Mouse (Mus musculus) small intestine, adult 2 months (tissue): ENCODE measurements at regions not wholly inside any gene's neighbourhood (a gene's known extent, or its start where the extent isn't known, plus 50 kb on each side); places are given as distances from the start of the nearest gene placed in this dataset.

ENCODE experiments used
- H3K27ac ChIP-seq: fragments of 200-500 bp; 2 replicates; pipeline ENCODE4 v1.5.1; 2012; ENCODE audit warnings: low read depth, low read length, control low read depth, inconsistent platforms; ENCODE audit not compliant: insufficient read depth
- H3K27me3 ChIP-seq: fragments of 200-500 bp; 2 replicates; pipeline ENCODE4 v1.6.1; 2012; ENCODE audit warnings: mild to moderate bottlenecking, moderate library complexity, low read length, inconsistent platforms; ENCODE audit not compliant: control insufficient read depth, insufficient read depth
- H3K36me3 ChIP-seq: fragments of 200-500 bp; 2 replicates; pipeline ENCODE4 v1.6.1; 2012; ENCODE audit warnings: mild to moderate bottlenecking, low read length, control low read depth, inconsistent platforms; ENCODE audit not compliant: control insufficient read depth, insufficient read depth
- H3K4me1 ChIP-seq: fragments of 200-500 bp; 2 replicates; pipeline ENCODE4 v1.6.1; 2012; ENCODE audit warnings: low read length, inconsistent platforms, mixed read lengths; ENCODE audit not compliant: control insufficient read depth, insufficient read depth, insufficient read length
- H3K4me3 ChIP-seq: fragments of 200-500 bp; 2 replicates; pipeline ENCODE4 v1.5.1; 2012; ENCODE audit warnings: low read depth, mild to moderate bottlenecking, control low read depth, inconsistent platforms, low read length, moderate library complexity
- CTCF ChIP-seq: fragments of 200-500 bp; IDR thresholded peaks from 2 replicates; pipeline ENCODE4 v1.5.1; 2012; ENCODE audit warnings: low read depth, mild to moderate bottlenecking, control low read depth, inconsistent platforms, low read length, moderate library complexity, mixed read lengths; ENCODE audit not compliant: insufficient replicate concordance, insufficient read length; ENCODE audit errors: extremely low read depth
- POLR2A ChIP-seq: fragments of 200-500 bp; IDR thresholded peaks from 2 replicates; pipeline ENCODE4 v1.6.1; 2012; ENCODE audit warnings: low read depth, mild to moderate bottlenecking, control low read depth, inconsistent platforms, low read length, moderate library complexity
- WGBS: fragments of 180-500 bp; shearing (Covaris S2); methylation state at CpG from one replicate; pipeline ENCODE4 v1.1.7; 2018; 5-methylcytosine and 5-hydroxymethylcytosine counted together

- TF ChIP-seq CTCF (no peak), POLR2A (no peak)
- WGBS = 64% methylated on average over 1 of the region's 1 CpGs
- Histone ChIP-seq H3K4me3 (no peak overlapping the region), H3K36me3 (no peaks in the 10 kb centered on the region), H3K4me1 (peaks cover 19% of the 10 kb centered on the region; the same call in 1 of the 2 replicates), H3K27me3 (no peaks in the 10 kb centered on the region), H3K27ac (peak overlapping the region; percentile 64)
Measured at GRCm38 (mm10) chr14:54109129-54109528, 144.8 kb downstream of the Dad1 start.

- H3K27me3 ChIP-seq = no peaks in the 10 kb centered on the region
Measured at GRCm38 (mm10) chr14:54108311-54109074, 145.4 kb downstream of the Dad1 start.

GRCm38 (mm10) chr14:54107204-54107796 lies 146.6 kb downstream of the Dad1 start:
- Histone ChIP-seq H3K4me1 (peaks cover 19% of the 10 kb centered on the region; the same call in 1 of the 2 replicates), H3K27ac (no peak overlapping the region; the same call in none of the 2 replicates), H3K36me3 (no peaks in the 10 kb centered on the region), H3K4me3 (no peak overlapping the region), H3K27me3 (no peaks in the 10 kb centered on the region)
- 52% methylated on average over 7 of the region's 7 CpGs for WGBS
- TF ChIP-seq CTCF (no peak), POLR2A (no peak)

More at GRCm38 (mm10) chr14:54108311-54109074, 145.4 kb downstream of the Dad1 start:
- H3K4me3 ChIP-seq = no peak overlapping the region
- 5% methylated on average over 9 of the region's 9 CpGs for WGBS
- H3K36me3 ChIP-seq = no peaks in the 10 kb centered on the region
- peak overlapping the region; percentile 79 for H3K27ac ChIP-seq
- peaks cover 19% of the 10 kb centered on the region; the same call in 1 of the 2 replicates for H3K4me1 ChIP-seq
- TF ChIP-seq CTCF (no peak), POLR2A (no peak)

GRCm38 (mm10) chr14:54104243-54104642 lies 149.7 kb downstream of the Dad1 start:
- WGBS = 83% methylated on average over 6 of the region's 6 CpGs
- H3K36me3 ChIP-seq = no peaks in the 10 kb centered on the region
- no peaks in the 10 kb centered on the region for H3K27me3 ChIP-seq
- TF ChIP-seq POLR2A (no peak), CTCF (no peak)
- no peak overlapping the region for H3K4me3 ChIP-seq
- H3K4me1 ChIP-seq = peaks cover 10% of the 10 kb centered on the region; the same call in 1 of the 2 replicates
- H3K27ac ChIP-seq = no peak overlapping the region

GRCm38 (mm10) chr14:54103541-54103940 lies 150.4 kb downstream of the Dad1 start:
- no peak overlapping the region for H3K4me3 ChIP-seq
- no peaks in the 10 kb centered on the region for H3K36me3 ChIP-seq
- TF ChIP-seq POLR2A (no peak), CTCF (no peak)
- WGBS = 92% methylated on average over 5 of the region's 5 CpGs
- H3K4me1 ChIP-seq = peaks cover 8% of the 10 kb centered on the region; the same call in 1 of the 2 replicates
- no peak overlapping the region for H3K27ac ChIP-seq
- H3K27me3 ChIP-seq = no peaks in the 10 kb centered on the region

- 84% methylated on average over 3 of the region's 3 CpGs for WGBS
- Histone ChIP-seq H3K27me3 (no peaks in the 10 kb centered on the region), H3K4me3 (no peak overlapping the region), H3K4me1 (peaks cover 7% of the 10 kb centered on the region; the same call in 1 of the 2 replicates), H3K36me3 (no peaks in the 10 kb centered on the region), H3K27ac (no peak overlapping the region)
- TF ChIP-seq POLR2A (no peak), CTCF (no peak)
Measured at GRCm38 (mm10) chr14:54103115-54103514, 150.8 kb downstream of the Dad1 start.

- 62% methylated on average over 3 of the region's 3 CpGs for WGBS
- no peak for TF ChIP-seq POLR2A
- no peak for TF ChIP-seq CTCF
Measured at GRCm38 (mm10) chr14:54101775-54102174, 152.1 kb downstream of the Dad1 start.

More at GRCm38 (mm10) chr14:54101775-54102174, 152.1 kb downstream of the Dad1 start:
- Histone ChIP-seq H3K4me3 (no peak overlapping the region), H3K4me1 (peaks cover 9% of the 10 kb centered on the region; the same call in 1 of the 2 replicates), H3K27ac (no peak overlapping the region), H3K27me3 (no peaks in the 10 kb centered on the region), H3K36me3 (no peaks in the 10 kb centered on the region)
